Mouse (Mus musculus): ENCODE results near the gene Smad3. TPM values are rescaled to one million over a fixed set of nuclear protein-coding genes. Genes with fewer than 3 reads are reported as not detected.

The Smad3 gene
- polyA plus RNA-seq, 1 experiment from 2014 or later, result 34.8 TPM

DNA sequence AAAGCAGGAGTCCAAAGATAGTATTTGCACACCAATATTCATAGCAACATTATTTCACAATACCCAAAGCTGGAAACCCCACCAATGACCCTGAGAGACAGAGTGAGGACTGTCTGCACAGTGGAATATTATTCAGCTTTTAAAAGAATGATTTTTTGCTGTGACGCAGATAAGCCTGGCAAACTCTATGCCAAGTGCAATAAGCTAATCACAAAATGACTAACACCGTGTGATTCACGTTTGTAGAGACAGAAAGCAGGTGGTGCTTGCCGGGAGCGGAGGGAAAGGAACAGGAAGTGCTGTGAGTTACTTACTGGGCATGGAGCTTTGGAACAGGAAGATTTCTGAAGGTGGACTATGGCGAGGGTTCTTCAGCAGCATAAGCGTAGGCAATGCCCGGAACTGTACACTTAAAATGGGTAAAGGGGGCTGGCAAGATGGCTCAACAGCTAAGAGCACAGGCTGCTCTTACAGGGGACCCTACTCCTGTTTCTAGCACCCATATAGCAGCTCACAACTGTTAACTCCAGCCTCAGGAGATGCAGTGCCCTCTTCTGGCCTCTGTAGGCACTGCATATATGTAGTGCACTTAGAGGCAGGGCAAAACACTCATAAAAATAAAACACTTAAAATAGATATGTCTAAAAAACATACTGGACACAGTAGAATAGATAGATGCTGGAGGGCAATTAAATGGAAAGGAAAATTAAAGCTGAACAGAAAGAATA lies 3.7 kb upstream of the Smad3 start:
- H3K4me3 ChIP-seq, result no peak overlapping the region
- H3K27me3 ChIP-seq, result no peaks in the 10 kb centered on the region
- H3K4me2 ChIP-seq (replicated peaks), result no peak overlapping the region
- H3K9me3 ChIP-seq, result peaks cover 5% of the 10 kb centered on the region; the same call in 1 of the 2 replicates
- 94% methylated on average over 8 of the region's 8 CpGs for WGBS
- no peaks in the 10 kb centered on the region for H3K36me3 ChIP-seq
- no peak overlapping the region for H3K9ac ChIP-seq
- no peak overlapping the region for H3K27ac ChIP-seq
- H3K4me1 ChIP-seq, result peaks cover 15% of the 10 kb centered on the region
- ATAC-seq (ENCODE audit: low FRiP score, low read depth), result no peak

DNA sequence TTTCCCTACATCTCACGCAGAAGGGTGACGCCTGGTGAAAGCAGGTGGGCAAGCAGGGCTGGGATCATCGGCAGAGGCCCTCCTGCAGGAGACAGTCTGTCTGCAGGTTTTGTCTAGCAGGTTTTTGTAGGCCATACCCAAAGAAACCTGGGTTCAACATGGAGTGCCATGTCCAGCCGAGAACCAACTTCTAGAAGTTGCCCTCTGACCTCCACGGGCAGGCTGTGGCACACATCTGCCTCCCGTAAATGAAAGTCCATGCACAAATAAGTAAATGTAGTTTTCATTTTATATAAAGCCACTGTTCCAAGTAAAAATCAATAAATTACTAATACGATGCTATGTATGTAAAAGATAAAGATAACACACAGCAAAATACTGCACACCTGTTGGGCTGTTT lies 3.0 kb upstream of the Smad3 start:
- Histone ChIP-seq H3K36me3 (no peaks in the 10 kb centered on the region), H3K4me1 (peaks cover 23% of the 10 kb centered on the region), H3K27me3 (no peaks in the 10 kb centered on the region), H3K4me2 (replicated peaks) (no peak overlapping the region), H3K4me3 (no peak overlapping the region), H3K9ac (no peak overlapping the region), H3K27ac (no peak overlapping the region), H3K9me3 (peaks cover 5% of the 10 kb centered on the region; the same call in 1 of the 2 replicates)
- no peak for ATAC-seq (ENCODE audit: low FRiP score, low read depth)
- WGBS, result 94% methylated on average over 7 of the region's 7 CpGs

DNA sequence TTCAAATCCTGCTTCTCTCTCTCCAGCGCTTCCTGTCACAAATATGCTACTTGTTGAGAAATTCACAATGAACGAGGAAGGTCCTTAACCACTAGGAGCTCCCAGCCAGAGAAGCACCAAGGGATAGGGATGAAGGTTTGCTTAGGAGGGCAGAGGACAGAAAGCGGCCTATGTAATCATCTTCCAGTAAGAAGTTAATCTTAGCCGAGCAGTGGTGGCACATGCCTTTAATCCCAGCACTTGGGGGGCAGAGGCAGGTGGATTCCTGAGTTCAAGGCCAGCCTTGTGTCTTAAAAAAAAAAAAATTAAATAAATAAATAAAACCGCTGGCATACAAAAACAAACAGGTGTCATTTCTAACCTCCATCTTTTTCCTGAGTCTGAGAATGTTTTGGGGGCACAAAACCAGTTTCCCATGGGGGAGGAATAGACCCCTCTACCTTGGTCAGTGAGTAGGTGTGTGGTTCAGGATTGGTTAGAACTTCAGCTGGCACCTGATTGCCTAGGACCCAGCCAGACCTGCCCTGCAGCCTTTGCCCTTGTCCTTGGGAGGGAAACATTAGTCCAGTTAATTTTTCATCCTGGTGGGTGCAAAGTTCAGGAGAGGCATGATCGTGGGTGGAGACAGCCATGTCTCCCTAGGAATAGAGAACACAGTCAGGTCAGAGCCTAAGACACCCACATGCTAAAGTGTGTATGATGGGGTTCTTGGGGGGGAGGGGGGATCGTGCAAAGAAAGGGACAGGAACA lies 2.4 kb upstream of the Smad3 start:
- ATAC-seq (ENCODE audit: low FRiP score, low read depth), result no peak
- Histone ChIP-seq H3K9ac (no peak overlapping the region), H3K27ac (no peak overlapping the region; the same call in 1 of the 2 replicates), H3K4me2 (replicated peaks) (peak overlapping the region; percentile 95; the same call in 1 of the 2 replicates), H3K4me1 (peaks cover 29% of the 10 kb centered on the region), H3K4me3 (no peak overlapping the region), H3K36me3 (no peaks in the 10 kb centered on the region), H3K27me3 (no peaks in the 10 kb centered on the region), H3K9me3 (peaks cover 5% of the 10 kb centered on the region; the same call in 1 of the 2 replicates)
- 80% methylated on average over 7 of the region's 7 CpGs for WGBS

DNA sequence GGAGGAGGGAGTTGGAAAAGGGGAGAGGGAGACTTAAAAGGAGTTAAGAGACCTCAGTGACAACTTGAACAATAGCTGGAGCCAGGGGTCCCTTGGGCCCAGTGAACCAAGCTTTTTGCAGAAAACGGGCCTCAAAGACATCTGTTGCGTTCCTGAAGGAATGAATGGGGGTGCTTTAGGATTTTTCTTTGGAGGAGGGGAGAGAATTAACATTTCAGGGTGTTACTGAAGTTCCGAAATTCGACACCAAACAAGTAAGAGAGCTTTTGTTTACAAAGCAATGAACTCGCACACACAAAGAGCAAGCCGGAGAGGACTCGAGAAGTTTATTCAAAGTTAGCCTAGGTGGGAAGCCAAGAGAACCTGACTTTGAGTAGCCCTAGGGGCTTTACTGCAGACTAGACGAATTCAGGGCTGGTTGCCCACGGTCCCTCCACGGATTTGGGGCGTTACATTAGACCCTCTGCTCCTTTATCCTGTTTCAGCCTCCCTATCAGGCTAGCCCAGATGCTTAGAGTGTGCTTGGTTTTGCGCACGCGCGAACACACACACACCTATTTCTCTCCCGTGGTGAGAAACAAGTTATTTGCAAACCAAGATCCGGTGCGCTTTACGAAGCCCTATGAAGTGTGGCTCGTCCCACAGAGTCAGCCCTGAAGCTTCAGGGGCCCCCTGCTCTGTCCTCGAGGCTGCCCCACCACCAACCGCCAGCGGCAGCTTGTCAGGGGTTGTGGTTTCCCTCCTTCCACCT lies 1.0 kb upstream of the Smad3 start:
- H3K4me3 ChIP-seq, result peak overlapping the region; percentile 92
- peak overlapping the region; percentile 95 for H3K4me2 ChIP-seq (replicated peaks)
- 1% methylated on average over 23 of the region's 23 CpGs for WGBS
- peak; percentile 9; the same call in 1 of the 2 replicates for ATAC-seq (ENCODE audit: low FRiP score, low read depth)
- H3K27me3 ChIP-seq, result no peaks in the 10 kb centered on the region
- H3K9ac ChIP-seq, result peak overlapping the region; percentile 99
- peaks cover 5% of the 10 kb centered on the region; the same call in 1 of the 2 replicates for H3K9me3 ChIP-seq
- no peaks in the 10 kb centered on the region for H3K36me3 ChIP-seq
- peaks cover 42% of the 10 kb centered on the region for H3K4me1 ChIP-seq
- H3K27ac ChIP-seq, result peak overlapping the region; percentile 98

DNA sequence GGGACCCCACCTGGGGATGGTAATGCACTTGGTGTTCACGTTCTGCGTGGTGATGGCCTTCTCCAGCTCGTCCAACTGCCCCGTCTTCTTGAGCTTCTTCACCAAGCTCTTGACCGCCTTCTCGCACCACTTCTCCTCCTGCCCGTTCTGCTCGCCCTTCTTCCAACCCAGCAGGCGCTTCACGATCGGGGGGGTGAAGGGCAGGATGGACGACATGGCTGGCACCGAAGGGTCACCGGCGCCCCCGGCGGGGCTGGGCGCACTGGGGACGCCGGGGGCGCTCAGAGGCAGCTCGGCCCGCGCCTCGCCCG lies 377 bp downstream of the Smad3 start:
- ATAC-seq (ENCODE audit: low FRiP score, low read depth), result no peak
- peak overlapping the region; percentile 92 for H3K4me3 ChIP-seq
- peaks cover 5% of the 10 kb centered on the region; the same call in 1 of the 2 replicates for H3K9me3 ChIP-seq
- peak overlapping the region; percentile 95 for H3K4me2 ChIP-seq (replicated peaks)
- no peaks in the 10 kb centered on the region for H3K27me3 ChIP-seq
- under 1% methylated on average over 26 of the region's 26 CpGs for WGBS
- H3K27ac ChIP-seq, result peak overlapping the region; percentile 98
- peak overlapping the region; percentile 99 for H3K9ac ChIP-seq
- no peaks in the 10 kb centered on the region for H3K36me3 ChIP-seq
- peaks cover 56% of the 10 kb centered on the region for H3K4me1 ChIP-seq

DNA sequence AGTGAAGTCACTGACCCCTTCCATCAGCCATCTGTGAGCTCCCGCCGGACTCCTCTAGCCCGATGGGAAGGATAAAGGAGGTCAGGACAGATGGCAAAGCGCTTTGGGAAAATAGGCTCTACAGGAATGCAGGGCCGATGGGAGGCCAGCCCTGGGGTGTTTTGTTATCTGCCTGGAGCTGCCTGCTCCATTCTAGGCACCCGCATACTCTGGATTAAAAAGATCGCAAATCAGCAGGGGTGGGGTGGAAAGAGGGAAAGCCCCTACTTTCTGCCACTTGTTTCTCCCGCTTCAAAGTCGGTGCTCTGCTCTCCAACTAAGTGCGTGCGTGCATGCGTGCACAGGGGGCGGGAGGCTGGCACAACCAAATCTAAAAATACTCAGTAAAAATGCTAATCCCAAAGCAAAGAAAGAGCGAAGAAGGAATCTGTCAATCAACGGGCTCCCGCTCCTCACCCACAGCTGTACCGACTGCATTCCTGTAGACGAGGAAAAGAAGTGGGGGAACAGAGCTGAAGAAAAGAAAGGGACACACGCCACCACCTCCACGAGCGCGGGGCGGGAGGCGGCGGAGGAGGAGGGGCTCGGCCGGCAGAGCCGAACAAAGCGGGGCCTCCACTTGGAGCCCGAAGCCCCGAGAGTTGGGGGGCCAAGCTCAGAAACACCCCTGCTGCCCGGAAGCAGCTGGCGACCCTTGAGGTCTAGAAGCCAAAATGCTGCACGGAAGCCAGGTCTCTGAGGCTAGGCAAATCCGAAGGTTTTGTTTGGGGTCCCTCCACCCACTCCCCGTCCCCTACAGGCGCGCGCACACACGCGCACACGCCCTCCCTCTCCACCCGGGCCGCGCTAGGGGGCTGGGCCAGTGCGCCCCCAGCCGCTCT lies 973 bp downstream of the Smad3 start:
- peak overlapping the region; percentile 98 for H3K27ac ChIP-seq
- H3K9me3 ChIP-seq, result peaks cover 5% of the 10 kb centered on the region; the same call in 1 of the 2 replicates
- H3K4me3 ChIP-seq, result peak overlapping the region; percentile 92
- under 1% methylated on average over 47 of the region's 47 CpGs for whole genome bisulfite sequencing
- peak overlapping the region; percentile 95 for H3K4me2 ChIP-seq (replicated peaks)
- no peaks in the 10 kb centered on the region for H3K36me3 ChIP-seq
- peak; percentile 21 for ATAC-seq (ENCODE audit: low FRiP score, low read depth)
- peak overlapping the region; percentile 99 for H3K9ac ChIP-seq
- H3K27me3 ChIP-seq, result no peaks in the 10 kb centered on the region
- peaks cover 61% of the 10 kb centered on the region for H3K4me1 ChIP-seq

DNA sequence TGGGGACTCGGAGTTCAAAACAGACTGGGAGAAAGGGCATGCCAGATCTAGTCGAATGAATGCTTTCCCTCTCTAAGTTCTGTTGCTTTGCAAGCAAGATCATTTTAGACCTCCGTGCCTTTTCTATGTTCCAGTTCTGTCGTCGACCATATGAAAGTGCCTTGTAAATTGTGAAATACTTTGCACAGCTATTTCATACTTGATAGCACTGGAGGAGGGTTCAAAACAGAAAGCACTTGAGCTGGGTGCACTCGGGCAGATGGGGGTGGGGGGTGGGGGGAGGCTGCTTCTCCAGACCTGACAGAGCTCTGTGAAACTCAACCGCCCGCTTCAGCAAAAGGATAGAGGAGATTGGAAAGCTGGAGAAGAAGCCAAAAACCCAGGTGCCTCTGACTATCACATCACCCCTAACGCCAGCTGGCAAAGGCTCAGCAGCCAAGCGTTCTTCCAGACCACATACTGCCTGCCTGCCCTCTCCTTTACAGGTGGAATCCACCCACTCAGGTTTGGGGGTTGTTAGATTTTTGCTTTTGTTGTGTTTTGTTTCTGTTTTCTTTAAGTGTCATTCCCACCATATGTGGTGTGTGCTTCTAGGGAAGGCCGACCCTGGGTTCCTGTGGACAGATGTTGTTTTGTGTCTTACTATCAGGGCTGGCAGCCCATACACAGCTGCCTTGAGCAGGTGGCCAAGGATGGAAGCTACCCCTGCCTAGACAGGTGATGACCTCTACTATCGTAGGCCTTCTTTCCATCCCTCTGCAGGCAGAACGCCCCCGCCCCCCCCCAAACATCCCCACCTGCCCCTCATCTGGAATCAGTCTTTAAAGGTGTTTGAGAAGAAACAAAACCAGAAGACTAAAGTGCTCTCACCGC lies 1.9 kb downstream of the Smad3 start:
- no peaks in the 10 kb centered on the region for H3K27me3 ChIP-seq
- H3K9ac ChIP-seq, result peak overlapping the region; percentile 99
- peak overlapping the region; percentile 98 for H3K27ac ChIP-seq
- peak overlapping the region; percentile 95 for H3K4me2 ChIP-seq (replicated peaks)
- ATAC-seq (ENCODE audit: low FRiP score, low read depth), result no peak
- WGBS, result 17% methylated on average over 15 of the region's 15 CpGs
- peak overlapping the region; percentile 92 for H3K4me3 ChIP-seq
- H3K4me1 ChIP-seq, result peaks cover 68% of the 10 kb centered on the region
- peaks cover 4% of the 10 kb centered on the region; the same call in 1 of the 2 replicates for H3K36me3 ChIP-seq
- H3K9me3 ChIP-seq, result no peaks in the 10 kb centered on the region

DNA sequence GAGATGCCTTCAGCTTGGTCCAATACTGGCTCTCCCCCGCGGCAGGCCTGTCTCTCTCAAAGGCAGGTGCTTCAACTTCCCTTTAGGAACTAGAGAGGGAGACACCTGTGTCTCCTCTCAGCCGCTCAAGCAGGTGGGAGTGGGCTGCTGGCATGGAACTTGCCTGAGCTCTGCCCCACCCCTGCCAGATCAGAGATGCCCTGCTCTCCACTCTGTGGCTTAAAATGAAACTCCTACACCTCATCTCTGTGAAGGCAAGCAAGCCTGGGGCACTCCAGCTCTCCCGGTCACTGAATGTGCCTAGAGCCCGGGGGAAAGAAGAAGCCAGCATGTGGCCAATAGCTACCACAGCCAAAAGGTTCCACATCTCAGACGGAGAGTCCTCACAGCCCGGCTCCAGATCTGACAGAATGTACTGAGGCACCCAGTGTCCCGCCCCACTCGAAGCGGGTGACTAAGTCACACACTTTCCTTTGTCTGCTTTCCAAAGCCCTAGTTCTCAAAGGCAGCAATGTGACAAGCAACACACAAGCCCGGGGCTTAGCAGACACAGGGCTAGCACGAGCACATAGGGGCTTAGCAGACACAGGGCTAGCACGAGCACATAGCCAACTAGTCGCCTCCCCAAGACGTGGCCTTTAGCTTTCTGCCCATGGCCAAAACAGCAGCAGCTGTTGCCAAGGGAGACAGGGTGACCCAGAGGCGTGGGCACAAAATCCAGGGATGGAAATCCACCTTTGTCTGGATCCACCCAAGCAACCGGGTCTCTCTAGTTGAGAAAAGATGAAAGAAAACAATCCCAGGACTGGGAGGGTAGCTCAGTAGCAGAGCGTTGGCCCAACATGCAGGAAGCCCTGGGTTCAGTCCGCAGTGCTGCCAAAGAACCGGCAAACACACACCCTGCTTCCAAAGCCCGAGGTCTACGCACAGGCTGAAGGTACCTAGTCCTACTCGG lies 3.0 kb downstream of the Smad3 start:
- no peaks in the 10 kb centered on the region for H3K9me3 ChIP-seq
- ATAC-seq (ENCODE audit: low FRiP score, low read depth), result no peak
- H3K36me3 ChIP-seq, result peaks cover 4% of the 10 kb centered on the region; the same call in 1 of the 2 replicates
- no peaks in the 10 kb centered on the region for H3K27me3 ChIP-seq
- H3K27ac ChIP-seq, result peak overlapping the region; percentile 98; the same call in 1 of the 2 replicates
- peaks cover 76% of the 10 kb centered on the region for H3K4me1 ChIP-seq
- 52% methylated on average over 23 of the region's 23 CpGs for WGBS
- peak overlapping the region; percentile 92 for H3K4me3 ChIP-seq
- H3K4me2 ChIP-seq (replicated peaks), result peak overlapping the region; percentile 95
- H3K9ac ChIP-seq, result peak overlapping the region; percentile 99

DNA sequence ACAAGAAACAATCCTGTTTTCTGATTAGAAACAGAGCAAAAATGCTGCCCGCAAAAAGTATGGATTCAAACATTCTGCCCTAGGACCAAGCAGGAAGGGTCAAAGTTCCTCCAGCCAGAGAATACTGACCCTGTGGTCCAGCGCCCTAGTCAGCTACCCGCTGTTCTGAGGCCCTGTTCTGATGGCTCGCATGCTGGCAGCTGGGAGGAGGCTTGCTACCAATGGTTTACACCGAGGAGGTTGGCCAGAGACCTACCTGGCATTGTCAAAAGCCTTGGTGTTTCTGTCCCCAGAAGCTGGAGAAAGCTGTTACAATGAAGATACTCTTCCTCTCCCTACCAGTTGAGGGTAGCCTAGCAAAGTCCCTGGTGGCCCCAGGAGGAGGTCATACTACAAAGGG lies 3.8 kb downstream of the Smad3 start:
- H3K27ac ChIP-seq, result no peak overlapping the region
- peak overlapping the region; percentile 99; the same call in 1 of the 2 replicates for H3K9ac ChIP-seq
- WGBS, result 75% methylated on average over 5 of the region's 5 CpGs
- peak overlapping the region; percentile 95 for H3K4me2 ChIP-seq (replicated peaks)
- H3K9me3 ChIP-seq, result no peaks in the 10 kb centered on the region
- no peak for ATAC-seq (ENCODE audit: low FRiP score, low read depth)
- H3K4me1 ChIP-seq, result peaks cover 76% of the 10 kb centered on the region
- no peaks in the 10 kb centered on the region for H3K27me3 ChIP-seq
- H3K36me3 ChIP-seq, result peaks cover 4% of the 10 kb centered on the region; the same call in 1 of the 2 replicates
- peak overlapping the region; percentile 92 for H3K4me3 ChIP-seq

DNA sequence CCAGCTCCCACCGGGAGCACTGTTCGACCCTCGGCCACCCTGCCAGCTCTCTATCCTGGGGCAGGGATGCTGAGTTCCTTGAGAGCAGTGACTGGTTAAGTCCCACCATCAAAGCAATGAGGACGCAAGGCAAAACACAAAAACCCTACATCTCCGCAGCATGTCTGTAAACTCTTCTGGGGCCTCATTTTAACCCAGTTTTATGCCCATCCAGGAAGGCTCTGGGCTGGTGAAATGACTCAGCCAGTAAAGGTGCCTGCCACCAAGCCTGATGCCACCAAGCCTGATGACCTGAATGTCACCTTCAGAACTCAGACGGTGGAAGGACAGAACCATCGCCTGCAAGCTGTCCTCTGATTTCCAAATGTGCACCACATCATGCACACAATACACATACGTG lies 4.4 kb downstream of the Smad3 start:
- peak overlapping the region; percentile 95 for H3K4me2 ChIP-seq (replicated peaks)
- H3K27me3 ChIP-seq, result no peaks in the 10 kb centered on the region
- H3K4me1 ChIP-seq, result peaks cover 76% of the 10 kb centered on the region
- no peaks in the 10 kb centered on the region for H3K9me3 ChIP-seq
- H3K9ac ChIP-seq, result peak overlapping the region; percentile 43
- H3K4me3 ChIP-seq, result no peak overlapping the region
- peaks cover 4% of the 10 kb centered on the region; the same call in 1 of the 2 replicates for H3K36me3 ChIP-seq
- no peak overlapping the region for H3K27ac ChIP-seq
- no peak for ATAC-seq (ENCODE audit: low FRiP score, low read depth)
- WGBS, result 72% methylated on average over 8 of the region's 8 CpGs
